Mouse (Mus musculus) myocyte (in vitro differentiated cells): Measurements from ENCODE around the gene Tnrc18.

Experiments
- POLR2A ChIP-seq: IDR thresholded peaks from one replicate; pipeline ENCODE4 v1.6.1; 2011; ENCODE audit warnings: low read depth, mild to moderate bottlenecking, control low read depth, moderate library complexity; ENCODE audit not compliant: insufficient read length
- TCF3 ChIP-seq: IDR thresholded peaks from one replicate; pipeline ENCODE4 v1.6.1; 2011; ENCODE audit warnings: low read depth, control low read depth; ENCODE audit not compliant: insufficient read length

DNA sequence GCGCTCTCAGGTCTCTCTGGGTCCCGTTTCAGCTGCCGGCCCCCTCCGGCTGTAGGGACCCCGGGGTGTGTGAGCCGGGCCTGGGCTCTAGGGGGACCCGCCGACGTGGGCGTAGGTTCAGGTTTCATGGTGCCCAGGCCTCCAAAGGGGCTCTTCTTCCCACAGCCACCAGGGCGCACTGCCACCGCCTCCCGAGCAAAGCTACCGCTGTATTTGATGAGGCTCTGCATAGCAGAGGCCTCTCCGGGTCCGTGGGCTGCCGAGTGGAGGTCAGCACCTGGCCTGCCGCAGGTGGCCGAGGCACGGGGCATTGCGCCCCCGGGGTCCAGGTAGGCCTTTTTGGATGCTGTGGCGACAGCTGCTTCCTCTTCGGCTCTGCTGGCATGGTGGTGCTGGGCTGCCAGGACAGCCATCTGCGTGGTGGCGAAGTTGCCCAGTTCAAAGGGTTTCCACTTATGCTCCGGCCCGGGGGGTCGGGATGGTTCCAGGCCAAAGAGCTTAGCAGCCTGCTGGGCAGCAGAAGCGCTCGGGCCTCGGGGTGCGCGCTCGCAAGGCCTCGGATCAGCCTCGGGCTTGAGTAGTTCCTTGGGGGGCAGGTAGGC is 30.1 kb downstream of the Tnrc18 start:
- TF ChIP-seq POLR2A (no peak), TCF3 (no peak)
